Mouse (Mus musculus) heart, postnatal 4 days (tissue): ENCODE measurements around the gene Prss44. TPM values are rescaled to one million over a fixed set of nuclear protein-coding genes. Genes with fewer than 3 reads are reported as not detected.
A peak's percentile ranks its signal among the peaks of the same experiment; 100 is the strongest.
"Not testable (repeated sequence)": the region's sequence is repeated elsewhere in the genome, so short reads cannot be mapped to it uniquely, and the experiment has no call there.

Experiments used
- DNase-seq: peaks from one replicate; pipeline ENCODE4 v3.0.0; 2021
- total RNA-seq, 2 experiments: library from RNA; stranded (reverse); gene quantifications; 2 replicates each; pipeline ENCODE4 v1.2.3; 2021

Gene Prss44
- not detected for total RNA-seq

DNA sequence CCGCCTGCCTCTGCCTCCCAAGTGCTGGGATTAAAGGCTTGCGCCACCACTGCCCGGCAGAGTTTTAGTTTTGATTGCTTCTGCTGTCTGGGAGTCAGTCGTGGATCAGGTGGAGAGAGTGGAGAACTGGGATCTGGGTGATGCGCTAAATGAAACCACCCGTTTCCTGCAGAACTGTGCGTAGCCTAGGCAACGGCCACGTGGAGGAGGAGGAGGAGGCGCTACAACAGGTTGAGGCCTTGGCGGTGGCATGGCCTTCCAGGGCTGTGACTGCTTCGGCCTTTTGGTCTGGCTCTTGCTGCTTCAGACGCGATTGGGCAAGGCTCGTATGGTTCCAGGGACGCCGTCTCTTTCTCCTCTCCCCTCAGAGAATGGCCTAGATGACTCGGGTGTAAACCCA lies at the start of gene Prss44:
Gene Prss44, plus strand, starts transcription at position 206 of the 400 bp plus-strand sequence.
- no peak for DNase-seq

GRCm38 (mm10) chr9:110772336-110772735 lies 41.5 kb upstream of the Prss44 start:
- no peak for DNase-seq

GRCm38 (mm10) chr9:110774403-110775268 lies 39.2 kb upstream of the Prss44 start:
- peak; percentile 64 for DNase-seq

GRCm38 (mm10) chr9:110775269-110776022 lies 38.3 kb upstream of the Prss44 start:
- DNase-seq = no peak

DNA sequence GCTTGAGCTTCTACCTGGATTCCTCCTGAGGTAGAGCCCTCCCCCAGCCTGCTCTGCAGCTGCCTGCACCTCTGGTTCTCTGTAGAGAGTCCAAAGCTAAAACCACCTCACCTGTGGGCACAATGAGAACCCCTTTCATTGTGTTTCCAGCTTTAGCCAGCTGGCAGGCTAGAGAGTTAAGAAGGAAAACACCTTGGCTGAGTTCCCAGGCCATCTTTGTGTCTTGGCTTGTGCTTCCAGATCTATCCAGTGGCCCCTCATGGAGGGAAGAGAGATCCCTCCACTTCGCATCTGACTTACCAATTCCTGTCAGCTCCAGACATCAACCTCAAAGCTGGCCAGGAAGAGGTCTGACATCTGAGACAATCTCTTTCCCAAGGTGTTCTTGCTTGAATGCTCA lies 35.7 kb upstream of the Prss44 start:
- peak; percentile 34 for DNase-seq

GRCm38 (mm10) chr9:110778559-110778958 lies 35.2 kb upstream of the Prss44 start:
- no peak for DNase-seq

DNA sequence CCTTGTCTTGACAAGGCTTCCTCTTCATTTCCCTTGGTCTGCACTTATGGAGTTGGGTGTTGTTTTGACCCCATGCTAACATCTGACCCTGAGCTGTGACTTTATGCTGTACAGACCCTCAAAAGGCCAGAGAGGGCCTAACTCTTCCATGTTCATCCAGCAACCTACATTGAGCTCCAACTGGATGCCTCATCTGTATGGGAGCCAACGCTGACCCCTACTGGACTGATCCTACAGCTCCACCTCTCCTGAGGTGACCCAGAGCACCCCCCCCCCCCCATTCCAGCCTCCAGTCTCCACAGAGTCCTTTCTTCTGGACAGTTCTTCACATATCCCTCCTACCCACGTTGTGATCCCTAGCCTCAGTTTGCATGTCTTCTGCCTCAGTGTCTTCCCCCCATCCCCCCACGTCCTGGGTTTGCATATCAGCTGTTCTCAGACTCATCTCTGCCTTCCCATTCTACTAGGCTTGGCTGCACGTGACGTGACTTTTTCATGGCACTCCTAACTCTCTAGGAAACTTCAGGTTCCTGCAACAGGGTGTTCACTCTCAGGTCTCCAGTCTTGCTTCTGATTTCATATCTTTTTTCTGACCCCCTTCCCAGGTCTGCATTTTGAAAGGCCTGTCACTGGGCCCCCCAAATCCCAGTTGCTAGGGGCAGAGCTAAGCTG lies 34.4 kb upstream of the Prss44 start:
- peak; percentile 53 for DNase-seq

GRCm38 (mm10) chr9:110781256-110781721 lies 32.5 kb upstream of the Prss44 start:
- DNase-seq = peak; percentile 98

DNA sequence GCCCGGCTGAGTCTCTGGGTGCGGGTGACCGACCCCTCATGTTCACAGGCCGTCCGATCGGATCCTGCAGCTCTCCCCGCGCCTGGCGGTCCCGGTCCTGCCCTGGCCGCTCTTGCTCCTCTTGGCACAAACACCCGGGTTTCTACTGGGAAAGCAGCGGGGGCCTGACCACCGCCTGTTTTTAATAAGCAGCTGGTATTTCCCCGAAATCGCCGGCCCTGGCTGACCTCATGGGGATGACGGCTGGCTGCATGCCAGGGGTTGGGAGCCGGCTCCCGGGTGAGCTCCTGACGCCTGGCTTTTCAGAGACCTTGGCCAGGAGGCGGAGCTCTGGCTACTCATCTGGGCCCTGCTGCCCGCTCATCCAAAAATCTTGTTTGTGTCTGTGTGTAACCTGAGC lies 32.1 kb upstream of the Prss44 start:
- DNase-seq = peak; percentile 95

- DNase-seq = no peak
Observed at GRCm38 (mm10) chr9:110783611-110784010, 30.2 kb upstream of the Prss44 start.

DNA sequence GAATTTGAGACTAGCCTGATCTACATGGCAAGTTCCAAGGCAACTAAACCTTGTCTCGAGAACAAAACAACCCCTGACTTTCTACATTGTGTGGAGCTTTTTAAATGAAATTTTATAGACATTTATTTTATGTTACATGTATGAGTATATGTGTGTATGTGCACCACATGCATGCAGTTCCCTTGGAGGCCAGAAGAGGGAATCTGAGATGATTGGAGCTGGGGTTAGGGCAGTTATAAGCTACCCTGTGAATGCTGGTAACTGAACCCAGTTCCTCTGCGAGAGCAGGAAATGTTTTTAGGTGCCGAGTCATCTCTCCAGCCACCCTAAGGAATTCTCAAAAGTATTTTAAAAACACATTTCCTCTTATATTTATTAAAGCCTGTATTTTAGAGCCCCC lies 25.6 kb upstream of the Prss44 start:
- no peak for DNase-seq

DNA sequence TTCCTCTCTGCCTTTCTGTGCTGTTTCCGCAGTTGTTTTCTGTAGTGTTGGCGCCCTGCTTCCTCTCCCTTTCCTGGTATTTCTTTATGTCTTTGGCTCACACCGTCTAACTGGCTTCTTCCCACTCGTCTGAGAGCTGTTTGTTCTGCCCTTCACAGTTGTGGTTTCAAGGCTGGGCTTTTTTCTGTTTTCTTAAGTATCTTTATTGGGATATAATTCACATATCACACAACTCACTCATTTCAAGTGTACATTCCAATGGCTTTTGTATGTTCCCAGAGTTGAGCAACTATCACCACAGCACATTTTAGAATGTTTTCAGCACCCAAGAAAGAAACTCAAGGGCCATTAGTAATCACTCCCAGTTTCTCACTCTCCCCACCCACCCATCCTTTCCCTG lies 23.3 kb upstream of the Prss44 start:
- DNase-seq = no peak

DNA sequence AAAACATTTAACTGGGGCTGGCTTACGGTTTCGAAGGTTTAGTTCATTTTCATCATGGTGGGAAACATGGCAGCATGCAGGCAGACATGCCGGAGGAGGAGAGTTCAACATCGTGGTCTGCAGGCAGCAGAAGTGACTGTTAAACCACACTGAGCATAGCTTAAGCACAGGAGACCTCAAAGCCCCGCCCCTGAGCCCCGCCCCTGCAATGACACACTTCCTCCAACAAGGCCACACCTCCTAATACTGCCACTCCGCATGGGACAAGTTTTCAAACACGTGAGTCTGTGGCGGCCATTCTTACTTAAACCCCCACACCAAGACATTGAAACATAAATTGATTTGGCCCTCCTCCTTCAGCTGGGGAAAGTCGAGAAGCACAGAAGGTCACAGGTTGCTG lies 16.8 kb upstream of the Prss44 start:
- no peak for DNase-seq

DNA sequence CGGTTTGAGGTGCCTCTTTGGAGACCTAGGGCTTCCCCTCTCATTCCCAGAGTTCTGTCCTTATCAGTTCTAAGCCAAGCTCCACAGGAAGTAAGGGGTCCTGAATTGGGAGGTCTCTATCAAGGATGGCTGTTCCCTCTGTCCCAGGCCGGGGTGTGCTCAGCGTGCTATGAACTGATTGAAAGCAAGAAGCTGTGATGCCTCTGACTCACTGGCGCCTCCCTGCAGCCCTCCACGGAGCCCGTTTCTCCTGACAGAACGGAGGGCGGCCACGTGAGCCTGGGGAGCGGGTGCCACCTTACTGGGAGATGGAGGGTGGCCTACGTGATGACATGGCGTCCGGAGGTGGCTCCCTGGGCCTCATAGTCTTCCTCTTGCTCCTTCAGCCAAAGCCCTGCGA lies 15.9 kb upstream of the Prss44 start, which contains the start of gene Prss42:
Gene Prss42, plus strand, starts transcription at position 301 of the 400 bp plus-strand sequence.
- no peak for DNase-seq

DNA sequence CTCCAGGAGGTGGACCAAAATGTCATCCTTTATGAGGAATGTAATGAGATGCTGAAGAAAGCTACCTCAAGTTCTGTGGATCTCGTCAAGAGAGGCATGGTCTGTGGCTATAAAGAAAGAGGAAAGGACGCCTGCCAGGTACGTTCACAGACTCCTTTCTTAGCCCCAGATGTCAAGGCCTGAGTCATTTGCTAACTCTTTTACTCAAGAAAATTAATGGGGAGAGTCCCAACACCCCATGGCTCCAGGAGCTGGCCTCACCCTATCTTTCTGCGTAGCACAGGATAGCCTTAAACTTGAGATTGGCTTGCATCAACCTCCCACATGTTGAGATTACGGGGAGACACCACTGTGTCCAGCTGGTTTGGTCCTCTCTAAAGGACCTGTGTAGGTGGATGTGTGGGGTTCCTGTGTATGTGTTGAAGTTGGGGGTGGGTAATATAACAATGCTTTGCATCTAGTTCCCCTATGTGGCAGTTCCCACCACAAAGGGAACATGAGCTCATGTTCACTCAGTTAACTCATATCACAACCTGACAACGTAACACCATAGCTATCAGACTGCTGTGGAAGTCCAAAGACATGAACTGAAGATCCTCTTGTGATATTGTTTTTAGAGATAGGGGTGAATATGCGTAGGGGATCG lies 12.8 kb upstream of the Prss44 start:
- no peak for DNase-seq

GRCm38 (mm10) chr9:110803294-110803693 lies 10.5 kb upstream of the Prss44 start:
- no peak for DNase-seq

DNA sequence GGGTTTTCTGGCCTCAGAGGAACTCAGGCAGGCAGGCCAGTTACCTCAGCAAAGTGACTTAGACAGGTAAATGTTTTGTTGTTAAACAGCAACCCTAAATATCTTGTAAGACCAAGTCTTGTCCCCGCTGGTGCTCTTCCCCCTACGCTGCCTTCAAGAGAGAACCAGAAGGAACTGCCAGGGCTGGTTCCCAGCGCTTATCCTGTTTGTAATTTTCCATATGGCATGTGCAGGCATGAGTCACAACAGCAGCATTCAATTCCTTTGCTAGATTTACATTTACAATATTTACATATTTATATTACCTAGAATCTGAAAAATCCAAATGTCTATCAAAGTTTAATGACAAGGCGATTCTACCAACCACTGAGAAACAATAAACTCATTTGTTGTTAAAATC lies 3.7 kb upstream of the Prss44 start:
- no peak for DNase-seq

DNA sequence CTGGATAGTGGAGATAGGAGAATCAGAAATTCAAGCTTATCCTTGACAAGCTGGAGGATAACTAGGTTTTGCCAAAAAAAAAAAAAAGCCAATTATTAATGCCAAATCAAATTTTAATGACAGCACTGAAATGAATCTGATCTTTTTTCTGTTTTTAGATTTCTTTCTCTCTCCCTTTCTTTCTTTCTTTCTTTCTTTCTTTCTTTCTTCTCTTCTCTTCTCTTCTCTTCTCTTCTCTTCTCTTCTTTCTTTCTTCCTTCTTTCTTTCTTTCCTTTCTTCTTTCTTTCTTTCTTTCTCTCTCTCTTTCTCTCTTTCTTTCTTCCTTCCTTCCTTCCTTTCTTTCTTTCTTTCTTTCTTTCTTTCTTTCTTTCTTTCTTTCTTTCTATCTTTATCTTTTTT lies 6.8 kb downstream of the Prss44 start:
- not testable (repeated sequence) for DNase-seq

DNA sequence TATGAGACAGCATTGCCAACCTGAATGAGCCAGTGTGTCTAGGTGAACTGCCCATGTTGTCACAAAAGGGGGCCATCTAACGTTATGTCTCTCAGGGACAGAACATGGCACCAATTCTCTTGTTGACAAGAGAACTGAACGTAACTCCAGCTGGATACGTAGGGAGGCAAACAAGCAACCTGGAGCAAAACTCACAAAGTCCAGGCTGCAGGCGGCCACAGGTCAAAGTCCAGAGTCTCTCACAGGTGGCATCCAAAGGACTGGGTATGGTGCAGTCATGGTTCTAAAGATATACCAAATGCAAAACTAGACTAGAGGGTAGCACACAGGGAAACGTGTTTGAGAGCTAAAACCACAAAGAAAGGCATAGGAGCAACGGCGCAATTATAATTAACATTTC lies 7.6 kb downstream of the Prss44 start:
- DNase-seq = no peak

DNA sequence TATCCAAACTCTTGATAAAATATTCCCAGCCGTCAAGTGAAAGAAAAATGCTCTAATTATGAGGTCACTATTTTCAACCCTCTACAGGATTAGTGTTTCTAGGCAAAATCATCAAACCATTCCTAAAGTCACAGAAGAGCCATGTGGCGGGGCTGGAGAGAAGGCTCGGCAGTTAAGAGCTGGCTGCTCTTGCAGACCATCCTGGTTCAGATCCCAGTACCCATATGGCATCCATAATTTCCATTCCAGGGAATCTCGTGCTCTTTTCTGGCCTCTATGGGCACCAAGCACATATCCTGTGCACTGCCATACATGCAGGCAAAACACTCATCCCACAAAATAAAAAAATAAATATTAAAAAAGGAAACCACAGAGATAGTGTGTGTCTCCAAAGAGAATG lies 11.6 kb downstream of the Prss44 start:
- DNase-seq = no peak

DNA sequence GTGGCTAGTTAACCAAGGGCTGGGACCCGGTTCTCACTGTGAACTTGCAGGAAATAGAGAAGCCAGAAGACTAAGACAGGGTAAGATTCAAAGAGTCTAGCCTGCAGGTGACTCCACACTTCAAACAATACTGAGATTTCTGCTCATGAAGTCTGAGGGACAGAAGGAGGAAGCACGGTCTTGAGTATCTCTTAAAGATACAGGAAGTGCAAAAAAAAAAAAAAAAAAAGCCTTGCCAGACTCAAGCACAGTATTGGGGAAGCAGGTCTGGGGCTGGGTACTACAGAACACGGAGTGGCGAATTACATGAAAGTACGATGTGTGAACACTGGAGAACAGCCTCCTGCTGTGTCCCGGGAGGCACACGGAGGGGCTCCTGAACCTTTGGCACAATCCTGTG lies 12.0 kb downstream of the Prss44 start:
- no peak for DNase-seq

DNA sequence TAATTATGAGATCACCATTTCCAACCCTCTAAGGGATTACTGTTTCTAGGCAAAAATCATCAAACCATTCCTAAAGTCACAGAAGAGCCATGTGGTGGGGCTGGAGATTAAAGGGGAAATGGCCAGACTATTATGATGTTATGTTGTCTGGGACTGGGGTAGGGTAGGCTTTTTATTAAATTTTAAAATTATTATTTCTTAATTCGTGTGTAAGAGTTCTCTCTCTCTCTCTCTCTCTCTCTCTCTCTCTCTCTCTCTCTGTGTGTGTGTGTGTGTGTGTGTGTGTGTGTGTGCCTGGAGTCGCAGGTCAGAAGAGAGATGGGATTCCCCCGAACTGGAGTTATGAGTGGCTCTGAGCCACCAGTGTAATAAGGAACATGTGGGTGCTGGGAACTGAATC lies 12.6 kb downstream of the Prss44 start, which contains the start of gene Prss43:
Gene Prss43, plus strand, starts transcription at position 301 of the 400 bp plus-strand sequence.
- no peak for DNase-seq
